Mouse (Mus musculus) stomach, postnatal 0 days (tissue): Measurements from ENCODE around the gene Elovl5.

Experiments used
- CTCF ChIP-seq: IDR thresholded peaks from 2 replicates; pipeline ENCODE4 v1.5.1; 2016; ENCODE audit warnings: antibody characterized with exemption, low read depth, mild to moderate bottlenecking, moderate library complexity
- EP300 ChIP-seq: optimal IDR thresholded peaks from 2 replicates; pipeline ENCODE3; 2016; ENCODE audit warnings: antibody characterized with exemption

DNA sequence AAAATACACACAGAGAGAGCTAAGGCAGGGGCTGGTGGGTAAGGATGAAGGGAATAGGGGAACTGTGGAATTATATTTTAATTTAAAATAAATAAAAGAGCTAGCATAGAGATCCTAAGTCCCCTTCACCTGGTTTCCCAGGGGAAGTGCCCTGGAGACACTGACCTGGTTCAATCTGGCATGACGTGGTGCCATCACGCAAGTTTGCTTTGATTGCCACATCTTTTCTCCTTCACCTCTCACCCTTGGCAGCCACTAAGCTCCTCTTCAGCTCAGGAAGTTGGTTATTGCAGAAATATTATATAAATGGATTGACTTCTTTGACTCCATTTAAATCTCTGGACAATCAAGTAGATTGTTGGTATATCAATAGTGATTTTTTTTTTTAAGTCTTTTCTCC, 26.2 kb downstream of the Elovl5 start:
- TF ChIP-seq CTCF (no peak), EP300 (no peak)
